Mouse (Mus musculus) 3T3-L1 (cell line): ENCODE measurements at regions not wholly inside any gene's neighbourhood (a gene's known extent, or its start where the extent isn't known, plus 50 kb on each side); places are given as distances from the start of the nearest gene placed in this dataset.
A peak's percentile ranks its signal among the peaks of the same experiment; 100 is the strongest.

Source experiments
- DNase-seq: peaks from one replicate; pipeline ENCODE4 v3.0.0-alpha.2; 2015; ENCODE audit warnings: low read depth, low spot score

GRCm38 (mm10) chr19:20035223-20035622 lies 355.5 kb downstream of the Anxa1 start:
- DNase-seq = no peak

GRCm38 (mm10) chr19:20027667-20028282 lies 363.0 kb downstream of the Anxa1 start:
- DNase-seq = no peak

GRCm38 (mm10) chr19:20014114-20014513 lies 376.6 kb downstream of the Anxa1 start:
- DNase-seq = no peak

GRCm38 (mm10) chr19:20009801-20010441 lies 380.8 kb downstream of the Anxa1 start:
- DNase-seq = no peak

- peak; percentile 45 for DNase-seq
Observed at GRCm38 (mm10) chr19:20005932-20006625, 384.7 kb downstream of the Anxa1 start.

- DNase-seq = no peak
Observed at GRCm38 (mm10) chr19:19987255-19987654, 403.5 kb downstream of the Anxa1 start.

GRCm38 (mm10) chr19:19978816-19979215 lies 411.9 kb downstream of the Anxa1 start:
- DNase-seq = no peak

- no peak for DNase-seq
Observed at GRCm38 (mm10) chr19:19977609-19978259, 413.0 kb downstream of the Anxa1 start.

- no peak for DNase-seq
Observed at GRCm38 (mm10) chr19:19976776-19977175, 414.0 kb downstream of the Anxa1 start.

- no peak for DNase-seq
Observed at GRCm38 (mm10) chr19:19969780-19970512, 420.8 kb downstream of the Anxa1 start.

GRCm38 (mm10) chr19:19969335-19969734 lies 421.4 kb downstream of the Anxa1 start:
- DNase-seq = no peak

GRCm38 (mm10) chr19:19945247-19945646 lies 445.5 kb downstream of the Anxa1 start:
- DNase-seq = no peak

- no peak for DNase-seq
Observed at GRCm38 (mm10) chr19:19942697-19943096, 448.0 kb downstream of the Anxa1 start.

GRCm38 (mm10) chr19:19921109-19921508 lies 469.6 kb downstream of the Anxa1 start:
- no peak for DNase-seq

- no peak for DNase-seq
Observed at GRCm38 (mm10) chr19:19885933-19886710, 504.6 kb downstream of the Anxa1 start.

- no peak for DNase-seq
Observed at GRCm38 (mm10) chr19:19880895-19881294, 509.8 kb downstream of the Anxa1 start.

GRCm38 (mm10) chr19:19848152-19848551 lies 542.6 kb downstream of the Anxa1 start:
- DNase-seq = no peak

- no peak for DNase-seq
Observed at GRCm38 (mm10) chr19:19807992-19808391, 582.8 kb downstream of the Anxa1 start.

GRCm38 (mm10) chr19:19793835-19794234 lies 596.9 kb downstream of the Anxa1 start:
- no peak for DNase-seq

GRCm38 (mm10) chr19:19783507-19783906 lies 607.2 kb downstream of the Anxa1 start:
- peak; percentile 83 for DNase-seq

GRCm38 (mm10) chr19:19777891-19778290 lies 612.9 kb downstream of the Anxa1 start:
- DNase-seq = no peak
